Mouse (Mus musculus): ENCODE results near the gene Six3.

The Six3 gene

DNA sequence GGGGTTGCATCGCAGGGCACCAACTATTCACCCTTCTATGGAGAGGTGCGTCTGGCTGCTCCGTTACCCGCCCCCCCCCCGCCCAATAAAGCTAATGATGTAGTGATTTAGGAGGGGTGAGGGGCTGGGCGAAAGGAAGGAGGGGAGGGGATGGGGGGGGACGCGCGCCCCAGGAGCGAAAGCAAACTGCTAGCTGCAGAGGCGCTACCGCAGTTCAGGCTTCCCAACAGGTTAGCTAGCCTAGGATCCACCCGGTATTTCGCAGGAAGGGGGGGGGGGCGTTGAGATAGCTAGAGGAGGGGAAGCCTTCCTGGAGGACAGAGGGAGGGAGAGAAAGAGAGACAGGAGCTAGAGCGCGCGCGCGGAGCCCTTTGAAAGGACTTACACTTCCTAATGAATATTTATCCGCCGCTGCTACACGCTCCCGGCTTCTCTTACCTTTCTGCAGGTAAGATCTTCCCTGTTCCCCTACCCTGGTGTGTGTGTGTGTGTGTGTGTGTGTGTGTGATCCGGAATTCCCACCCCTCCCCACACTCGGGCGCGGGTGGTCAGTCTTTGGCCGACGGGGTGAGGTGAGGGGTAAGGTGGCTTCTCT lies at the start of gene Six3:
Six3 (plus strand) TSS at position 343 of the 595 bp plus-strand sequence.
- DNase-seq (ENCODE audit: low read depth, low spot score), result no peak

DNA sequence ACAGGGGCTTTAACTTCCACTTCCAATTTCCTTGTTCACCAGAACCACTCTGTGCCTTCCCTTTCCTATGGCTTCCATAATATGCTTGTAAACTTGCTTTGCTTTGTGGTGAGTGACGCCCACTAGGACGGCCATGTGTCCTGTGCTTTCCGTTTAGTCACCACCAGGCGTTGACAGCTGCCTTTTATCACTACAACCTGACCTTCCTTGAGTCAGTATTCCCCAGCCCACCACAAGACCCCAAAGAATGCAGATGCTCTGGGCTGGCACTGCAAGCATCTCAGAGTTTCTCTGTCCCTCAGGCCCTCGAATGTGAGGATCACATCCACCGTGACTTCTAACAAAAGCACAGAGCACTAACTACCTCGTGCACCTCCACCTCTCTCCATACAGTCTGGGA lies 49.3 kb upstream of the Six3 start:
- no peak for DNase-seq (ENCODE audit: low read depth, low spot score)

DNA sequence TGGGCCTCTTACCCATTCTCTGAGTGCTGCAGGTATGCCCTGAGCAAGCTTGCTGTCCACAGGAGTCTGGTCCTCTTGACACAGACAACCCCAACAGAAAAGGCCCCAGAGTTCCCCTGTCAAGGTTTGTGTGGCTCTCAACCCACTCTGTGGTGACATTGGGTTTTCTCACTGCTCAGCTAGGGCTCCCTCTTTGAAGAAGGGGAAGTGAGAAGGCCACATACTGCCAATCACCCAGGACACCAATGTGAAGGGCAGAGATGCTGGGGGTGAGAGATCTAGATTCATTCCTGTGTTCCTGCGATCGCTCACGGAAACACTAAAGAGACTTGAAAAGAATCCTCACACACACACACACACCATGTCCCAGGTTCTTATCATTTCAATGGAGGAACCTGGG lies 39.4 kb upstream of the Six3 start:
- DNase-seq (ENCODE audit: low read depth, low spot score), result no peak

DNA sequence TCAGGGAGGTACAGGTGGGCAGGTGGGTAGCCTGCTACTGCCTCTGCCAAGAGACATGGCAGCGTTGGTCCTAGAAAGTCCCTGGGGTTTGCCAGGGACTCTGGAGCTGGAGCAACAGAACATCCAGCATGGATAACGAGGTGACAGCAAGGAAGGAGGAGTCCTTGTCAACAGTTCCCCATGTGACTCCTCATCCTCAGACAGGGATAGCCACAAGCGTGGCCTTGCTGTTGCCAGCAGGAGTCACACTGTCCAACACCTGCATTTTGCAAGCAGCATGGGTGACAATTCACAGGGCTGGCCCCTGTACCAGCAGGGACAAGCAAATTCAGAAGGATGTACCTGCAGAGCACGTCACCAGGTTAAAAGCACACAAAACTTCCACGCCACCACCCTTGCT lies 35.1 kb upstream of the Six3 start:
- DNase-seq (ENCODE audit: low read depth, low spot score), result no peak

DNA sequence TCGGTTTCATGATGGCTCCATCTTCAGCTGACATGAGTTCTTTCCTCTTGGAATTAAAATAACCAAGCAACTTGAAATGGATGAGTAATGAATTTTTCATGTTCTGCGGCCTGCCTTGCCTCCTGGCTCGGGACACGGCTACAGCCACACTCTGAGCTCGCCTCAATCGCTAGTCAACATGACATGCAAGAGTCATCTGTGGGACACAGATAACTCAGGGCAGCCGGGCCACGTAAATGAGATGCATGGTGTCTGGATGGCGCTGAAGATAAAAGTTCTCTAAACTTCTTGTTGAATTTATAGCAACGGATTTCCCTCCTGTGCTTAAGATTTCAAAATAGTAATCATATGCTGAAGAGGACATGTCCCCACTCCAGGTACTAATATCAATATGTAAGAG lies 34.1 kb upstream of the Six3 start:
- DNase-seq (ENCODE audit: low read depth, low spot score), result no peak

DNA sequence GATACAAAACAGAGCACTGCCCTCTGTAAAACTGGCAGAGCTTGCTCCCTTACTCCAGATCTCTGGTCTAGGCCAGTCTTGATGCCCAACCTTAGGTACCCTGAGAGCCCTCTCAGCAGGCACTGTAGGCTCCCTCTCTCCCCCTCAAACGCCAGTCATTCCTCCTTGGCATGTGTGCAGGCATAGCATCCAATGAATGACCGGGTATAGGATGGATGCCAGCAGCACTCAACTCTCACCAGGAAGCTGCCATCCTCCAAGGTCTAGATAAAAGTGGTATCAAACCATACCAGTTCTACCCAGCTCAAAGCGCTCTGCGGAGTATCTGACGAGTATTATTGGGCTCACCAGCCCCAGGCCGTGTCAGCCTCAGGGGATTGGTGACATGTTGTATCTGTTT lies 33.2 kb upstream of the Six3 start:
- DNase-seq (ENCODE audit: low read depth, low spot score), result no peak

DNA sequence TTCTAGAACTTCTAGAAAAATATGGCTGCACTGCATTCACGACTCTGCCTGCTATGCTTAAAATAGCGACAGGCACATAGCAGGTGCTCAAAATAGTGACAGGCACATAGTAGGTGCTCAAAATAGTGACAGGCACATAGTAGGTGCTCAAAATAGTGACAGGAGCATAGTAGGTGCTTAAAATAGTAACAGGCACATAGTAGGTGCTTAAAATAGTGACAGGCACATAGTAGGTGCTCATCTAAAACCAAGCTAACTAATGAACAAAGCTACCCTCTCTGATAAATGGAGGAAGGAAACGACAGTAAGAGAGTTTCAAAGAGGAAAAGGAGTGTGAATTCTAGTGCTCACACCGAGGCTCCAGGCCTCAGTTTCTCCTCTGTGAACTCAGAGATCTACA lies 29.2 kb upstream of the Six3 start:
- no peak for DNase-seq (ENCODE audit: low read depth, low spot score)

DNA sequence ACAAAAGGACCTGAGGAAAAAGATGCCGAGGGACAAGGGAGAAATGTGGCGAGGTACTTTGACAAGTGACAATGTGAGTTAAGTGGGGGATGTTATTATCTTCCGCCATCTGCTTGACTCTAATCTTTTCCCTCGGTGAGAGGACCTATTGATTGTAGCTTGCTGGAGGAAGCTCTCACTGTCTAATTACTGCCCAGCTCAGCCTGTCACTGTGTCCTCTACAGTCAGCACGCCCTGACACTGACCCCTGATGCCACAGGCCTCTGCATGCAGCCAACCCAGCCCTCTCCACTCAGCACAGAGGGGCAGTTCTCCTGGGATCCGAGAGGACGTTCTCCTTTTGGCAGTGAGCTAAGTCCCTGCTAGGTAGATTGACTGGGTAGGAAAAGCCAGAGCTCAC lies 28.8 kb upstream of the Six3 start:
- DNase-seq (ENCODE audit: low read depth, low spot score), result no peak

DNA sequence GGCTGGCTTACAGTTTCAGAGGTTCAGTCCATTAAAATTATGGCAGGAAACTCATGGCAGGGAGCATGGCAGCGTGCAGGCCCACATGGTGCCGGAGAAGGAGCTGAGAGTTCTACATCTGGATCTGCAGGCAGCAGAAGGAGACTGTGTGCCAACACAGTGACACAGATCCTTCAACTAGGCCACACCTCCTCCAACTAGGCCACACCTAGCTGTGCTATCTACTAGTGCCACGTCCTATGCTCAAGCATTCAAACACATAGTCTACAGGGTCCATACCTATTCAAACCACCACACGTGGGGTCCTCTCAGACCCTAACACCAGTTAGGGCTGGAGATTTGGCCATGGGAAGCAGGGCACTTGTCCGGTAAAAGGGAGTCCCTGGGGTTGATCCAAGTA lies 27.6 kb upstream of the Six3 start:
- DNase-seq (ENCODE audit: low read depth, low spot score), result no peak

DNA sequence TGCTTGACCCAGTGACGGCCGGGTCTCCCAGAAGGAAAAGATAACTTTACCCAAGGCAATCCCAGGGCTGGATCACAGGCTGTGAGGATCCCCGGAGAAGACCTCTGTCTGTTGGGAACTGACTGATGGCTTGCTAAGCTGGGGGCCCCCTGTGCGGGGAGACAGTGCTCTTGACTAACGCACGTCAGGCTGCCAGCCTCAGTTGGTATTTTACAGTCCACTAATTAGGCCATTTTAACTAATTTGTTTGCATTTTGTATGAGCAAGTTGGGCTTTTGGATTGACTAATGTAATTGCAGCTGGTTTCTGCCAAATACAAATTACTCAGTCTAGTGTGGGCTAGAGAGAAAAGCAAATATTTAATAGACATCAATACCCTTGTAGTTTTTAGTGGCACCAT lies 21.4 kb upstream of the Six3 start:
- no peak for DNase-seq (ENCODE audit: low read depth, low spot score)

DNA sequence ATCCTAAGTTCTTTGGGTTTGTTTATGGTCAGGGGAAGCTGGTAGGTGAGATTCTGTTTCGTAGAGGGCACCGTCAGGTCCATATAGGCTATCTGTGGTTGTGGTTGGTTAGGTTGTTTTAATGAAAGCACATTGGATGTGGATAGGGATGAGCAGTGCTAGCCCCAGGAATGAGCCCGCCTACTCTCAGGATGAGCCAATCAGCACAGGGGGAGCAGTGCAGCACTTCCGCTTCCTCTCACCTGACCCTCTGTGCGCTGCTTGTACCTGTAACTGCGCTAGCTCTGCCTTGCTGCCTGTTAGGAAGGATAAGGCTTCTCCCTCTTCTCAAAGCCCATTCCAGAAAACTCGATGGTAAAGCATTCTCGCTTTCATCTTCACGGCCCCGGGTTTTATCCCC lies 17.6 kb upstream of the Six3 start:
- no peak for DNase-seq (ENCODE audit: low read depth, low spot score)

DNA sequence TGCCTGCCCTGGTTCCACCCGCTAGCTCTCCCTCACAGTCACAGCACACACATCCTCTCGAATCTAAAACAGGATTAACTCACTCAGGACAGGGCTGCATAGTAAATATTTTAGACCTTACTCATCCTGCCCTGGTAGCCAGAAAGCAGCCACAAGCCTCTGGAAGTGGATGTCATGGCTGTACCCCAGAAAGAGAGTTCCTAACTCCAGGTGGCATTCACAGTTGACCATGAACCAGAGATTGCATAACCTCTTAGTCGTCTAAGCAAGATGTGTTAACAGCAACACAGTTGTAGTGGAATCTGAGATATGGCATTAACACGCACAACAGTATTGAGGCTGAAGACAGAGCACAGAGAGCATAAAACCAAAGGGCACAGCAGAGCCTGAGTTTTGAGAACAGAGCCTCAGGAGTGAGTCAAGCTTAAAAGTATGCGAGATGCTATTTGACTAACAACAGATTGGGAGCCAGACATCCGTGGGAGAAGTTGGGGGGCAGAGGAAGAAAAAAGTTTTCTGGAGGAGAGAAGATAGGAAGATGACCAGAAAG lies 17.0 kb upstream of the Six3 start:
- no peak for DNase-seq (ENCODE audit: low read depth, low spot score)

DNA sequence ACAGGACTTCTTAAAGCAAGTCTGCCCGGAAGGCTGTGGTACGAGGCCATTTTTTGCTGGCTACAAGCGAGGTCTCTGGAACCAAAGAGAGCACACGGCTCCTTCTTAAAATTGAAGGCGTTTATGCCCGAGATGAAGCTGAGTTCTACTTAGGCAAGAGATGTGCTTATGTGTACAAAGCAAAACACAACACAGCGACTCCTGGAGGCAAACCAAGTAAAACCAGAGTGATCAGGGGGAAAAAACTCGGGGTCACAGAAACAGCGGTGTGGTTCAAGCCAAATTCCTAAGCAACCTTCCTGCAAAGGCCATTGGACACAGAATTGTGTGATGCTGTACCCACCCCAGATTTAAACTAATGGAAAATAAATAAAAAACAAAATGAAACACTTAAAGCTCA lies 13.9 kb upstream of the Six3 start:
- DNase-seq (ENCODE audit: low read depth, low spot score), result peak; percentile 28

DNA sequence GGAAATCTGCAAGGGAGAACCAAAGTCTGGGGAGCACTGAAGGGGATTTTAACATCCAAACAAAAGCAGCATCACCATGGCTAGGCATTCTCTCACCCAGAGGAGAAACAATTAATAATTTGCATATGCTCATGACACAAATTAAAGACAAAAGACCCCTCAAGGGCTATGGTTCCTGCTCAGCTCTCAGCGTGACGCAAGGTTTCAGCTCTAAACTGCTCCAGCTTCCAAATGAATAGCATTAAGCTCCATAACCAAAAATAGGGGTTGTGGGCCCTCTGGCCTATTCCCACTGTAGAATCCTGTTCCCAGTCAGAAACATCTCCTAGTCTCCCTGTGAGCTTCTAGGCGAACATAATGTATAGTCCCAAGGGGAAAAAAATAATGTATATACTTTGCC lies 6.9 kb upstream of the Six3 start:
- DNase-seq (ENCODE audit: low read depth, low spot score), result no peak

DNA sequence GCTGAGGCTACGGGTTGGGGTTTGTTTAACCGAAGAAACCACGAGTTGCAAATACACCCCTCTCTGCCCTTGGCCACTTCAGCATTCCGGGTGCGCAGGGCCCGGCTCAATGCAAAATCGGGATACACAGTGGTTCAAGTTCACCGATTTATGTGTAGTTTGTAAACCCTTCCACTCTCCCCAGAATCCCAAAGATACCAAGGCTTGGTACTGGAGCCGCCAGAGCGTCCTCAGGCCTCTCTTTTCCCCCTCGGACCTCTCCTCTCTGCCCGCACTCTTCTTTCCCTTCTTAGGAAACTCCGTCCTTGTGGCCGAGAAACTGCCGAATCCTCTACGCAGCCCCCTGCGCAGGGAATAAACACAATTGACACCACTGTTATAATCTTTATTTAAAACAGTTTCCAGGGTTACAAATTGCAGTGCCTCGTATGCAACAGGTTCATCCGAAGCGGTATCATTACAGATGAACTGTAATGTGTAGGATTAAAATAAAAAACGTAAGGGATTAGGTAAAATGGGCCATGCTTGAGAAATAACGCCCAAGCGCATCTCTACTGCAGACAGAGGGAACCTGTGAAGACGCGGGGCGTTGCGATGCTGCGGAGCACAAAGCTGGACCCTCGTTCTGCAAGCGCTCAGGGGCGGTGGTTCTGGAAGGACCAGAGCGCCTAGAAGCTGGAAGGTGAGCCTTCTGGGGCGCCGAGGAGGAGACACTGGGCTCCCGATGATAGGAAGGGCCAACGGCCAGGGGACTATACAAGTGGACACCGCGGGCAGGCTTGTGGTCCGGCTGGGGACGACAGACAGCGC lies 5.6 kb upstream of the Six3 start:
- no peak for DNase-seq (ENCODE audit: low read depth, low spot score)

DNA sequence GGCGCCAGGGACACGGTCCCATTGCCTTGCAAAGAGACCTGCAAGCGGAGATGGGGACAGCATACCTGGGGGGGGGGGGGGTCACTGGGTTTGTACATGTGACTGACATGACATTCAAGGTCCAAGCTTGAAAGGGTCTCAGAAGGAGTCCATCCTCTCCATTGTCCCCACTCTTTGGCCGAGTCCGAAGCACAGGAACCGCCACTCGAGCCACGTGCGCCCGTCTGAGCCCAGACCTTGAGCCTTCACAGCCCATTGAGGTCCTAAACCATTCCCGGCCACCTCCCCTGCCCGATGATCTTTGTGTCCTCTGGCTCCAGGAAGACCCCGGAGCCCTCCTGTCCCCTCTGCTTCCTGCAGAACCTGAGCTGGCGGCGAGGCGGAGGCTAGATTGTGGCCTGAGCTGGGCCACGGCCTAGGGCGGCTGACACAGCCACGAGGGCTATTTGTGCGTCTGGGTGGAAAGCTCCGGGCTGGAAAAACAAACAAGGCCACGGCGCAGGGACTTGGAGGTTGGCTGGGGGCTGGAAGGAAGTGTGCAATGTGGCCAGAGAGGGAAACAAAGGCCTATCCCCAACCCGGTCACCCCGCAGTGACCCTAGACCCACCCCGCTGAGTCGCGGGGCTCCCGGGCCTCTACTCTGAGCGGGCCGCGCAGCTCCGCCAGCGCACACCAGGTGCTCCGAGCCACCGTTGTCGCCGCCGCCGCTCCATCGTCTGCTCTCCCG lies 4.9 kb upstream of the Six3 start:
- no peak for DNase-seq (ENCODE audit: low read depth, low spot score)

DNA sequence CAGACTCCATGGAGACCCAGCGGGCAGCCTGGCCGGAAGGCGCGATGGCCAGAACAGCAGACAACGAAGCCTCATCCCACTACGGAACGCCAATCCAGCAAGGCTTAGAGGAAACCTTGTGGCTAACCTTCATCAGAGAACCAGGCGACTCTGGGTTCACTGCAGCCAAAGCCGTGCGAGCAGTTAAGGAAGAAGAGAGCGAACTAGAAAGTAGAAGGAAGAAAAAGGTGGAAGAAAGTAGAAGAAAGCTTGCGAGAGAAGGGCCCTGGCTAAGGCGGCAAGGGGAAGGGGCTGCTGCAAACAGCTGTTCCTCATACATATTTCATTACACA lies 4.3 kb upstream of the Six3 start:
- DNase-seq (ENCODE audit: low read depth, low spot score), result no peak

DNA sequence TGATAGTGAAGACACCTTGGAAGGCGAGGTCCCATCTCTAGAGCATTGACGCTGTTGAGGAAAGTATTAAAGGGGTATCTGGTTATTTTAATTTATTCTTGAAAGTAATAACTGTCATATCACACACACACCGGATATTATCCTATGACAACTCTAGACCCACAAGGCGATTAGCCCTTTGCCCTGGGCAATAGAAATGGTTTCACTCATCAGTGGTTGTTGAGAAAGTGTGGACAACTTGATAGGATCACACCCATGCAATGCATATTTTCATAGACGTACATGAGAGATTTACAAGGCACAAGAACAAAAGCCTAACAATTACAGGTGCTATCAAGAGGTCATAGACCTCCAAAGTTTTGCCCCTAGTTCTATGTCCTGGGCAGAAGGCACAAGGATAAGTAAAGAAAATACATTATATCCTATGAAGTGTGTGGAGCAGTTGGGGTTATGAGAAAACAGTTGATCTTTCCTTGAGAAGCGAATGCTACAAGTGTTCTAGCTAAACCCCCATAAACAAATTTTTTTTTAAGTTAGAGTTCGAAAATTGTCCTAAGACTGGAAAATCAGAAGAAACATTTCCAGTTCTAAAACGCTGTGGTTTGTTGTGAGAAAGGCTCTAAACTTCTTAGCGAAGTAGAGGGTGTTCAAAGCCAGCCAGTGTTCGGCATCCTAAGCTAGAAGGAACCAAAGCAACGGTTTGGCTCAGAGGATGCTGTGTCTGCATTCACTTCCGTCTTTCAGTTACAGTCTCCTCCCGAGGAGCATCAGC lies 3.6 kb upstream of the Six3 start:
- DNase-seq (ENCODE audit: low read depth, low spot score), result no peak

DNA sequence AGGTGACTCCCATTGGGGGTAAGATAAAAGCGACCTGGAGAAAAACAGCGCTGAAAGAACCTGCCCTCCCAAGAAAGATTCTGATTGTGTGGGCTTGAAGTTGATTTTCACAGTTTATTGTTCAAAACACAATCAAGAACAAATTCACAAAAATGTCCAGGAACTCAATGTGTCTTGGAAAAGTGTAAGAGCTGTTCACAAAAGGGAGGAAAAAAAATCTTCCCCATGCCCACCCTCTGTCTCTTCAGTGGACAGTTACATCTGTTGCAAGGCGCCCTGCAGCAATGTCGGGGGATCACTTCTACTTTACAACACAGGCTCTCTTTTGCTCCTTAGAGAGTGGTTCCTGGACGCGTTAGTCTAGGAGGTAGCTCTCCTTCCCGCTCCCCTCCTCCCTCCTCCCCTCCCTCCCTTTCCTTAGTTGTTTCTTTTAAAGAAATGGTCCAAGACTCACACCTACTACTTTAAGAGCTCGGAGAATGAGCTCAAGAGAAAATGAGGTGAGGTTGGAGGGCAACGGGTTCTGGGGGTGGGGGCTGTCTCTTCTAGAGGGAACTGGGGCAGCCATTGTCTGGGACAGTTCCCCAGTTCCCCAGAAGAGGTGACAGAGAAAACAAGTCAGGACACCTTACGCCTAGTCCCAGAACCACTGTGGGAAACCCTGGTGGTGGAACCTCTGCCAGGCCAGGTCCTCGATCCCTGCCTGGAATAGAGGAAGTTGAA lies 2.9 kb upstream of the Six3 start:
- no peak for DNase-seq (ENCODE audit: low read depth, low spot score)

DNA sequence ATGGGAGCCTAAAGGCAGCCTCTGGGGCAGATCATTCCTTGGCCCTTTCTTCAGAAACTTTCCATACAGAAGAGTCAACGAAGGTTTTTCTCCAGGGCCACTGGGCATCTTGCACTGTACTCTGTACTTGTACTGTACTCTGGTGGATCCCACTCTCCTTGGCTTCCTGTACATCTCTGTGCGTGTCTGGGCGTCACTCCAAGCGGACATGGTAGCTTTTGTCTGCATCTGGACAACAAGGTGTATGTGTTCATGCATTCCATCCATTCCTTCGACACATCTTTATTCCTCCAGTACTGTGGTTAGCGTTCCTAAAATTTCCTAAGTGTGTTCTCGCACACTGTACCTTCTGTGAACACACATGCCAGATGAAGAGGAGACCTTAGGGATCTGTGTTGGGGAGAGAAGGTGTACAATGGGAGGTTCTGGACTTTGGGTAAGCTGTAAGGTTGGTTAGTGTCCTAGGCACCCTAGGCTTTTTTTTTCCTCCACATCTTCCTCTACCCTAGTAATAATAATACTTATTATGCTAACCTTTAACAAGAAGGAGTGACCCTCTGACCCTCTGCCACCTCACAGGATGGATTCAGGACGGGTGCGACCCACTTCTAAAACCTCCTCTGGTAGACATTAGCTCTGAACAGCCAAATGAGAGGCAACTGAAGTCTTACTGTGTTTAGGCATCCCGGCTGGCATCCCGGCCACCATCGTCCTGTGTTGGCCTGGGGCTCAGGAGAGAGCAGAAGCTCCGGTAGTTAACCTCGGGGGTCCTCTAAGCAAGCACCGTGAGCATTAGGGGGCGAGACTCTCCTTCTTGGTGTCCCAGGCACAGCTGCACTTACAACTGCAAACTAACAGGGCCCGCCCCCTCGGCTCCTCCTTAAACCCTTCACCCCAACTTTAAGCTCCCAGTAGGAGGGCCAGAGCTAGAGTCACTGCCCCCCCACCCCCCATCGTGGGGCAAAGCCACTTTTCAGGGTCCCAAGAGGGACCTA lies 1.6 kb upstream of the Six3 start:
- DNase-seq (ENCODE audit: low read depth, low spot score), result no peak
